ENCODE assay signal across 28 mouse cellular contexts in genomic region chr8:119000595-119000994, GRCm38 (mm10).
DNase-seq lines count a peak whose midpoint lies in the region; ATAC-seq and TF ChIP-seq lines count a peak whose summit lies in the region.
"Had no signal": no experiment of that assay in that cellular context is flagged by ENCODE, and none has a peak within 500 bp of the region (broad histone marks: within the 10 kb centered on the region; RNA-seq: fewer than 3 reads in every experiment).

No protein-coding gene starts in this region.

- H3K4me1 ChIP-seq in hindbrain, embryonic 13.5 days (replicated peaks), result peaks cover 5% of the 10 kb centered on the region; the same call in 1 of the 2 replicates
- H3K4me1 ChIP-seq: embryonic facial prominence, embryonic 10.5 days; embryonic facial prominence, embryonic 15.5 days; forebrain, embryonic 12.5 days; hindbrain, embryonic 10.5 days; limb, embryonic 12.5 days; liver, embryonic 15.5 days; midbrain, embryonic 15.5 days had no signal

- H3K4me2 ChIP-seq in hindbrain, embryonic 13.5 days, result no peak overlapping the region
- H3K4me2 ChIP-seq: embryonic facial prominence, embryonic 15.5 days; forebrain, embryonic 12.5 days; limb, embryonic 12.5 days; liver, embryonic 15.5 days; lung, embryonic 14.5 days; midbrain, embryonic 15.5 days; neural tube, embryonic 15.5 days had no signal

- no peak overlapping the region for H3K27ac ChIP-seq in left cerebral cortex, adult 2 months
- no peak overlapping the region for H3K27ac ChIP-seq in hindbrain, embryonic 13.5 days
- H3K27ac ChIP-seq: embryonic facial prominence, embryonic 10.5 days; embryonic facial prominence, embryonic 15.5 days; forebrain, embryonic 12.5 days; hindbrain, embryonic 10.5 days; limb, embryonic 12.5 days; liver, embryonic 15.5 days; midbrain, embryonic 15.5 days; neural tube, embryonic 15.5 days had no signal

- no peaks in the 10 kb centered on the region for H3K9me3 ChIP-seq in hindbrain, embryonic 13.5 days
- H3K9me3 ChIP-seq: embryonic facial prominence, embryonic 10.5 days; embryonic facial prominence, embryonic 15.5 days; forebrain, embryonic 12.5 days; hindbrain, embryonic 10.5 days; liver, embryonic 15.5 days; midbrain, embryonic 15.5 days; neural tube, embryonic 15.5 days had no signal

- H3K9ac ChIP-seq in hindbrain, embryonic 13.5 days, result no peak overlapping the region
- H3K9ac ChIP-seq: embryonic facial prominence, embryonic 15.5 days; forebrain, embryonic 12.5 days; limb, embryonic 12.5 days; liver, embryonic 15.5 days; lung, embryonic 14.5 days; midbrain, embryonic 15.5 days; neural tube, embryonic 15.5 days had no signal

- ATAC-seq in hindbrain, embryonic 13.5 days (ENCODE audit: low FRiP score), result no peak
- ATAC-seq: hindbrain, embryonic 16.5 days; midbrain, embryonic 15.5 days; Patski had no signal

- WGBS in hindbrain, embryonic 13.5 days, result 87% methylated on average over 1 of the region's 1 CpGs

- H3K27me3 ChIP-seq in hindbrain, embryonic 13.5 days, result no peaks in the 10 kb centered on the region
- H3K27me3 ChIP-seq: embryonic facial prominence, embryonic 15.5 days; forebrain, embryonic 12.5 days; limb, embryonic 12.5 days; liver, embryonic 15.5 days; midbrain, embryonic 15.5 days; neural tube, embryonic 15.5 days; Patski had no signal

- peak; percentile 21 to 22 for DNase-seq in left cerebral cortex, adult 2 months (ENCODE audit: extremely low spot score in 1 of 2, low spot score in 2 of 2)
- DNase-seq in left cerebral cortex, postnatal 10 days (ENCODE audit: extremely low spot score in 1 of 2, low spot score in 2 of 2), result no peak
- DNase-seq in layer of hippocampus, adult 11-12 months (ENCODE audit: low spot score), result peak; percentile 67
- DNase-seq in layer of hippocampus, adult 9-10 months (ENCODE audit: low spot score), result peak; percentile 53
- peak; percentile 47 to 52 for DNase-seq in layer of hippocampus, postnatal 36 days
- no peak for DNase-seq in cerebellum, adult 18-20 months
- DNase-seq: adrenal gland, postnatal 14 days; cerebellum, adult 2 months; cerebellum, postnatal 14 days; gastrocnemius, postnatal 14 days; heart, postnatal 14 days; kidney, adult 2 months; kidney, postnatal 4 days; lung, embryonic 14.5 days; lung, postnatal 14 days; retina, postnatal 1 day; thymus, postnatal 14 days had no signal

- no peak for TF ChIP-seq CTCF in left cerebral cortex, adult 2 months (IDR thresholded peaks at IDR 0.05)

- intact Hi-C loops in left cerebral cortex, adult 2 months (cut with DNase I), result no loop called here
- intact Hi-C loops in left cerebral cortex, postnatal 10 days (cut with DNase I), result no loop called here

- H3K4me3 ChIP-seq in left cerebral cortex, adult 2 months, result no peak overlapping the region
- H3K4me3 ChIP-seq in hindbrain, embryonic 13.5 days, result no peak overlapping the region
- H3K4me3 ChIP-seq: embryonic facial prominence, embryonic 10.5 days; embryonic facial prominence, embryonic 15.5 days; forebrain, embryonic 12.5 days; hindbrain, embryonic 10.5 days; limb, embryonic 12.5 days; liver, embryonic 15.5 days; midbrain, embryonic 15.5 days; neural tube, embryonic 15.5 days had no signal

- no peaks in the 10 kb centered on the region for H3K36me3 ChIP-seq in hindbrain, embryonic 13.5 days
- H3K36me3 ChIP-seq: embryonic facial prominence, embryonic 10.5 days; embryonic facial prominence, embryonic 15.5 days; forebrain, embryonic 12.5 days; hindbrain, embryonic 10.5 days; limb, embryonic 12.5 days; liver, embryonic 15.5 days; midbrain, embryonic 15.5 days; neural tube, embryonic 15.5 days had no signal

Comparison
In these comparisons a context has a peak if more than half of its experiments do, and no peak if none do; other contexts are left out.
1. DNase-seq: peak in left cerebral cortex, adult 2 months (2 of 2), layer of hippocampus, adult 11-12 months (single experiment), layer of hippocampus, adult 9-10 months (single experiment) and layer of hippocampus, postnatal 36 days (2 of 2); none in left cerebral cortex, postnatal 10 days (0 of 2) and cerebellum, adult 18-20 months (0 of 2).